Mouse (Mus musculus) embryonic facial prominence, embryonic 11.5 days (tissue): ENCODE measurements around the gene Olfr1462. TPM values are rescaled to one million over a fixed set of nuclear protein-coding genes. Genes with fewer than 3 reads are reported as not detected.

Experiments used
- ATAC-seq: fragments of 200-750 bp; cut with Nextera tagmentation; replicated peaks from 2 replicates; pipeline ENCODE4 v1.8.0; 2017; ENCODE audit warnings: low read depth; ENCODE audit not compliant: insufficient number of reproducible peaks, low FRiP score, low TSS enrichment
- DNase-seq: peaks from one replicate; pipeline ENCODE4 v3.0.0-alpha.2; 2015; ENCODE audit warnings: low spot score
- H3K27ac ChIP-seq: fragments of 300-500 bp; sonication (generic); replicated peaks from 2 replicates; pipeline ENCODE4 v1.5.1; 2014; ENCODE audit warnings: mild to moderate bottlenecking, low read depth, low read length, control low read depth
- H3K27me3 ChIP-seq: fragments of 300-500 bp; sonication (generic); 2 replicates; pipeline ENCODE4 v1.6.1; 2014; ENCODE audit warnings: mild to moderate bottlenecking, low read length, moderate library complexity, mixed read lengths; ENCODE audit not compliant: control insufficient read depth, insufficient read depth
- H3K36me3 ChIP-seq: fragments of 300-500 bp; sonication (generic); replicated peaks from 2 replicates; pipeline ENCODE4 v1.6.1; 2014; ENCODE audit warnings: low read depth, mild to moderate bottlenecking, low read length, moderate library complexity, mixed read lengths; ENCODE audit not compliant: control insufficient read depth, insufficient read depth
- H3K4me1 ChIP-seq: fragments of 300-500 bp; sonication (generic); 2 replicates; pipeline ENCODE4 v1.6.1; 2014; ENCODE audit warnings: low read length, mixed read lengths; ENCODE audit not compliant: control insufficient read depth, insufficient read depth
- H3K4me2 ChIP-seq: fragments of 300-500 bp; sonication (generic); 2 replicates; pipeline ENCODE4 v1.6.1; 2014; ENCODE audit warnings: low read depth, mild to moderate bottlenecking, control low read depth, low read length, moderate library complexity
- H3K4me3 ChIP-seq: fragments of 300-500 bp; sonication (generic); 2 replicates; pipeline ENCODE4 v1.5.1; 2014; ENCODE audit warnings: low read depth, low read length, control low read depth
- H3K9ac ChIP-seq: fragments of 300-500 bp; sonication (generic); replicated peaks from 2 replicates; pipeline ENCODE4 v1.6.1; 2014; ENCODE audit warnings: mild to moderate bottlenecking, control low read depth, low read length
- H3K9me3 ChIP-seq: fragments of 300-500 bp; sonication (generic); replicated peaks from 2 replicates; pipeline ENCODE4 v1.6.1; 2016; ENCODE audit warnings: mild to moderate bottlenecking, low read length, inconsistent platforms, mixed read lengths; ENCODE audit not compliant: control insufficient read depth
- WGBS: fragments of 180-500 bp; shearing (Covaris S2); extraction: QIAGEN DNeasy Blood & Tissue Kit; methylation state at CpG from one replicate; pipeline ENCODE4 v1.1.7; 2014; 5-methylcytosine and 5-hydroxymethylcytosine counted together
- polyA plus RNA-seq: library from polyadenylated mRNA; unstranded; fragments of >200 nt; fragmentation: Nextera tagmentation; extraction: Ambion mirVana; gene quantifications from 2 replicates; pipeline ENCODE4 v1.2.1, GENCODE M21; 2014

The Olfr1462 gene
- not detected in 2 replicates for polyA plus RNA-seq

GRCm38 (mm10) chr19:13185434-13185833, at the start of gene Olfr1462:
Gene Olfr1462 (plus strand): TSS chr19:13185734.
- ATAC-seq = no peak
- 78% methylated on average over 1 of the region's 1 CpGs for WGBS
- H3K36me3 ChIP-seq = no peaks in the 10 kb centered on the region

GRCm38 (mm10) chr19:13149449-13149848, 36.1 kb upstream of the Olfr1462 start, which contains the start of gene Olfr1459:
Gene Olfr1459 (minus strand): TSS chr19:13149549.
- H3K4me3 ChIP-seq = no peak within 1 kb of the TSS
- H3K9ac ChIP-seq = no peak within 1 kb of the TSS
- DNase-seq (no peak), ATAC-seq (no peak)
- H3K36me3 ChIP-seq = no peaks in the 10 kb centered on the region
- no peaks in the 10 kb centered on the region for H3K27me3 ChIP-seq
- no peaks in the 10 kb centered on the region for H3K9me3 ChIP-seq
- no peak within 1 kb of the TSS for H3K4me2 ChIP-seq
- 80% methylated on average over 1 of the region's 1 CpGs for WGBS
- no peak within 1 kb of the TSS for H3K27ac ChIP-seq
- H3K4me1 ChIP-seq = no peaks in the 10 kb centered on the region

More at GRCm38 (mm10) chr19:13185434-13185833, at the start of gene Olfr1462:
- Histone ChIP-seq H3K27me3 (no peaks in the 10 kb centered on the region), H3K4me1 (no peaks in the 10 kb centered on the region), H3K27ac (no peak within 1 kb of the TSS), H3K9me3 (no peaks in the 10 kb centered on the region), H3K4me3 (no peak within 1 kb of the TSS), H3K9ac (no peak within 1 kb of the TSS), H3K4me2 (no peak within 1 kb of the TSS)
- no peak for DNase-seq

GRCm38 (mm10) chr19:13162700-13163099, 22.8 kb upstream of the Olfr1462 start, which contains the start of gene Olfr1461:
Gene Olfr1461 (plus strand): TSS chr19:13163000.
- no peak within 1 kb of the TSS for H3K9ac ChIP-seq
- H3K4me2 ChIP-seq = no peak within 1 kb of the TSS

GRCm38 (mm10) chr19:13221666-13222065, 36.1 kb downstream of the Olfr1462 start:
- no peaks in the 10 kb centered on the region for H3K4me1 ChIP-seq
- ATAC-seq (no peak), DNase-seq (no peak)
- no peak overlapping the region for H3K27ac ChIP-seq
- H3K4me2 ChIP-seq = no peak overlapping the region
- H3K27me3 ChIP-seq = no peaks in the 10 kb centered on the region
- H3K9ac ChIP-seq = no peak overlapping the region
- H3K9me3 ChIP-seq = no peaks in the 10 kb centered on the region
- no peaks in the 10 kb centered on the region for H3K36me3 ChIP-seq
- no peak overlapping the region for H3K4me3 ChIP-seq
- WGBS = 91% methylated on average over 11 of the region's 11 CpGs

More at GRCm38 (mm10) chr19:13162700-13163099, 22.8 kb upstream of the Olfr1462 start, which contains the start of gene Olfr1461:
- no peaks in the 10 kb centered on the region for H3K4me1 ChIP-seq
- H3K27me3 ChIP-seq = no peaks in the 10 kb centered on the region
- no peaks in the 10 kb centered on the region for H3K36me3 ChIP-seq
- no peaks in the 10 kb centered on the region for H3K9me3 ChIP-seq
- WGBS = 44% methylated on average over 1 of the region's 1 CpGs
- H3K27ac ChIP-seq = no peak within 1 kb of the TSS
- ATAC-seq = no peak
- no peak for DNase-seq
- H3K4me3 ChIP-seq = no peak within 1 kb of the TSS

GRCm38 (mm10) chr19:13231028-13231427, 45.5 kb downstream of the Olfr1462 start, which contains the start of gene Olfr1463:
Gene Olfr1463 (plus strand): TSS chr19:13231328.
- Histone ChIP-seq H3K9ac (no peak within 1 kb of the TSS), H3K27ac (no peak within 1 kb of the TSS), H3K4me3 (no peak within 1 kb of the TSS), H3K36me3 (no peaks in the 10 kb centered on the region), H3K4me2 (no peak within 1 kb of the TSS), H3K27me3 (no peaks in the 10 kb centered on the region), H3K9me3 (no peaks in the 10 kb centered on the region), H3K4me1 (no peaks in the 10 kb centered on the region)
- DNase-seq (no peak), ATAC-seq (no peak)

Other genes starting within 250 kb of the Olfr1462 start
- not detected in 2 replicates for gene Olfr1450, start 235.5 kb upstream of the Olfr1462 start, polyA plus RNA-seq
- gene Olfr1451, start 190.7 kb upstream of the Olfr1462 start, polyA plus RNA-seq = not detected in 2 replicates
- not detected in 2 replicates for gene Olfr1453, start 157.4 kb upstream of the Olfr1462 start, polyA plus RNA-seq
- not detected in 2 replicates for gene Olfr1454, start 125.1 kb upstream of the Olfr1462 start, polyA plus RNA-seq
- not detected in 2 replicates for gene Olfr1457, start 87.8 kb upstream of the Olfr1462 start, polyA plus RNA-seq
- gene Olfr1458, start 79.0 kb upstream of the Olfr1462 start, polyA plus RNA-seq = not detected in 2 replicates
- gene Olfr1459, start 36.2 kb upstream of the Olfr1462 start, polyA plus RNA-seq = not detected in 2 replicates
- gene Olfr1461, start 22.7 kb upstream of the Olfr1462 start, polyA plus RNA-seq = not detected in 2 replicates
- gene Olfr1463, start 45.6 kb downstream of the Olfr1462 start, polyA plus RNA-seq = not detected in 2 replicates
- not detected in 2 replicates for gene Olfr1465, start 129.8 kb downstream of the Olfr1462 start, polyA plus RNA-seq
- gene Olfr1466, start 153.1 kb downstream of the Olfr1462 start, polyA plus RNA-seq = not detected in 2 replicates
- not detected in 2 replicates for gene Olfr1467, start 176.5 kb downstream of the Olfr1462 start, polyA plus RNA-seq
- gene Olfr1469, start 222.1 kb downstream of the Olfr1462 start, polyA plus RNA-seq = not detected in 2 replicates